Mouse (Mus musculus) G1E (cell line): ENCODE measurements around the gene Mcur1. TPM values are rescaled to one million over a fixed set of nuclear protein-coding genes. Genes with fewer than 3 reads are reported as not detected.
A peak's percentile ranks its signal among the peaks of the same experiment; 100 is the strongest.

Experiments
- ATAC-seq: 2 replicates; pipeline ENCODE4 v1.8.0; 2016; ENCODE audit warnings: mild to moderate bottlenecking; ENCODE audit not compliant: insufficient number of reproducible peaks, poor library complexity, low FRiP score, severe bottlenecking; ENCODE audit errors: extremely low read depth
- DNase-seq: peaks from one replicate; pipeline ENCODE4 v3.0.0; 2012; ENCODE audit warnings: low spot score
- H3K27me3 ChIP-seq: 2 replicates; pipeline ENCODE4 v1.6.1; 2012; ENCODE audit warnings: mild to moderate bottlenecking, low read length, inconsistent platforms; ENCODE audit not compliant: insufficient read depth
- H3K36me3 ChIP-seq: replicated peaks from 2 replicates; pipeline ENCODE3; 2012; ENCODE audit warnings: mild to moderate bottlenecking, inconsistent platforms
- H3K4me1 ChIP-seq: 2 replicates; pipeline ENCODE4 v1.6.1; 2012; ENCODE audit warnings: low read depth, low read length, inconsistent platforms, mixed read lengths; ENCODE audit not compliant: insufficient read depth
- H3K4me3 ChIP-seq: 2 replicates; pipeline ENCODE4 v1.5.1; 2012; ENCODE audit warnings: low read depth, mild to moderate bottlenecking, inconsistent platforms, low read length, moderate library complexity, mixed read lengths
- H3K9me3 ChIP-seq: replicated peaks from 2 replicates; pipeline ENCODE4 v1.6.1; 2012; ENCODE audit warnings: inconsistent platforms
- CTCF ChIP-seq: IDR thresholded peaks from 2 replicates; pipeline ENCODE4 v1.5.1; 2012; ENCODE audit warnings: low read depth, low read length, inconsistent platforms, mixed read lengths
- GATA1 ChIP-seq: IDR thresholded peaks from 2 replicates; pipeline ENCODE4 v1.6.1; 2012; ENCODE audit warnings: borderline replicate concordance, low read length, inconsistent platforms, mixed read lengths
- GATA2 ChIP-seq: IDR thresholded peaks from 2 replicates; pipeline ENCODE4 v1.6.1; 2012; ENCODE audit warnings: low read depth, low read length, inconsistent platforms, borderline replicate concordance
- POLR2AphosphoS5 ChIP-seq: IDR thresholded peaks from 2 replicates; pipeline ENCODE4 v1.6.1; 2012; ENCODE audit warnings: low read depth, low read length, inconsistent platforms; ENCODE audit not compliant: insufficient replicate concordance
- TAL1 ChIP-seq: conservative IDR thresholded peaks from 2 replicates; pipeline ENCODE4 v1.6.1; 2012; ENCODE audit warnings: low read depth, low read length, inconsistent platforms, mixed read lengths
- polyA plus RNA-seq: library from polyadenylated mRNA; stranded (reverse); fragments of >175 nt; gene quantifications from 2 replicates; pipeline ENCODE4 v1.2.3, GENCODE M21; 2012
- total RNA-seq, 2 experiments: library from RNA; stranded (forward) in 1 of 2; stranded (reverse) in 1 of 2; fragments of 200-1000 nt in 1 of 2; fragments of >200 nt in 1 of 2; fragmentation: Nextera tagmentation in 1 of 2; gene quantifications; 2 replicates each; pipeline ENCODE4 v1.2.3; 2014 to 2017

The Mcur1 gene
- total and polyA plus RNA-seq, 3 experiments, result 8.2 to 22.3 (median 14.8) TPM

DNA sequence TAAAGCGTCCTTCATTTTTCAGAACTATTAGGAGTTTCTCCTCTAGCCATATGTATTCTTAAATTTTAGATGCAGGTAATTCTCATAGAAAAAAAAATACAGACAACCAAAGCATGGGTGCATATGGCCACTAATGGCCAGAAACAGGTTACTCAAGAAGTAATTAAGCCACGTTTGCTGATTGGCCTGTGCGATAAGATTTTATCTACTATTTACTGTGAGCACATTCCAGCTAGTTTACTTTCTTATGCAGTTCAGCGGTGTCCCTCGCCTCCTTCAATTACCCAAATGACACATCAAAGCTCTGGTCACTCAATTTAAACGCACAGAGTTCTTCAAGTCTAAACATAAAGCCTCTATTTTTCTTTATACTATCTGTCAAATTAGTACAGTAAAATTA lies 1.0 kb downstream of the Mcur1 start:
- peaks cover 33% of the 10 kb centered on the region for H3K4me1 ChIP-seq
- peak overlapping the region; percentile 95 for H3K4me3 ChIP-seq
- peaks cover 31% of the 10 kb centered on the region for H3K36me3 ChIP-seq
- TF ChIP-seq GATA1, result no peak
- no peak for TF ChIP-seq CTCF
- no peak for TF ChIP-seq TAL1
- no peak for TF ChIP-seq GATA2
- TF ChIP-seq POLR2AphosphoS5, result no peak
- H3K27me3 ChIP-seq, result no peaks in the 10 kb centered on the region
- no peaks in the 10 kb centered on the region for H3K9me3 ChIP-seq
- ATAC-seq (no peak), DNase-seq (no peak)

GRCm38 (mm10) chr13:43558357-43558756 lies 1.6 kb downstream of the Mcur1 start:
- DNase-seq (no peak), ATAC-seq (no peak)
- no peaks in the 10 kb centered on the region for H3K9me3 ChIP-seq
- TF ChIP-seq POLR2AphosphoS5 (no peak), GATA2 (no peak), CTCF (no peak), GATA1 (no peak), TAL1 (no peak)
- no peaks in the 10 kb centered on the region for H3K27me3 ChIP-seq
- peaks cover 36% of the 10 kb centered on the region for H3K36me3 ChIP-seq
- H3K4me1 ChIP-seq, result peaks cover 33% of the 10 kb centered on the region
- H3K4me3 ChIP-seq, result peak overlapping the region; percentile 4; the same call in 1 of the 2 replicates

GRCm38 (mm10) chr13:43556913-43557542 lies 3.0 kb downstream of the Mcur1 start:
- DNase-seq, result no peak

DNA sequence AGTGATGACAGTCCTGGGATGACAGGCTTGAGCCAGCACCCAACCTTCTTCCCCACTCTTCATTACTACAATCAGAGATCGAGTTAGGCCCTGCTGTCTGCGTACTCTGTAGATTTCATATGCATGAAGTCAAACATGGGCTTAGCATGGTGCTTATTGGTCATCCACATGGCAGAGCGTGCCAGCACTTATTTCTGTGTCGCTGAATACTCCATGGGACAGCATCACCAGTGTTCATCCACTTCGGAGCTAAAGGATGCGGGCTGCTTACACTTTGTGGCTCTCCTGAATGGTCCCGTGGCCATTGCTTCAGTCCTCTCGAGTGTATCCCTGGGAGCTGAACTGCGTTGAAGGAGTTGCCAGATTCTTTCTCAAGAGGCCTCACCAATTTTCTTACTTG lies 4.7 kb downstream of the Mcur1 start:
- no peak for ATAC-seq
- no peaks in the 10 kb centered on the region for H3K27me3 ChIP-seq
- no peak for DNase-seq
- no peak for TF ChIP-seq GATA1
- no peak for TF ChIP-seq GATA2
- TF ChIP-seq CTCF, result no peak
- no peak for TF ChIP-seq POLR2AphosphoS5
- TF ChIP-seq TAL1, result no peak
- peaks cover 60% of the 10 kb centered on the region for H3K36me3 ChIP-seq
- H3K9me3 ChIP-seq, result no peaks in the 10 kb centered on the region
- no peak overlapping the region for H3K4me3 ChIP-seq
- peaks cover 21% of the 10 kb centered on the region for H3K4me1 ChIP-seq

More at GRCm38 (mm10) chr13:43556913-43557542, 3.0 kb downstream of the Mcur1 start:
- H3K36me3 ChIP-seq, result peaks cover 45% of the 10 kb centered on the region
- peaks cover 33% of the 10 kb centered on the region for H3K4me1 ChIP-seq
- no peak for ATAC-seq
- no peaks in the 10 kb centered on the region for H3K27me3 ChIP-seq
- H3K4me3 ChIP-seq, result no peak overlapping the region
- H3K9me3 ChIP-seq, result no peaks in the 10 kb centered on the region
- TF ChIP-seq CTCF (no peak), GATA1 (no peak), GATA2 (no peak), TAL1 (no peak), POLR2AphosphoS5 (no peak)

DNA sequence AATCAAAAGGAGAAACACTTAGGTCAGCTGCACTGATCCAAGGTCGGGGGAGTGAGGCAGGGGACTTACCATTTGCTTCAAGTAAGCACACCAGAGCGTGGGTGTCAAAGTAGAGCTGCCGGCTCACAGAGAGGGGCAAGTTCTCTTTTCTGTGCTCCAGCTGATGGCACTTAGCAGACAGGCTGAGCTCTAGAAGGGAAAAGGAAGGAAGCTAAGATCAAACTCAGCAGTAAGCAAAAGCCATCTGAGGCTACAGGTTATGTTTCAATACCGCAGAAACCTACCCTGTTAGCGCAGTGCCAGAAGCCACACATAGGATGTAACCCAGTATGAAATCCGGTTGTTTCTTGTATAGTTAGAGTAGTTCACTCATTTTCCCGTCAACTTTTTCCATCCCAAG lies 5.2 kb downstream of the Mcur1 start:
- peaks cover 20% of the 10 kb centered on the region for H3K4me1 ChIP-seq
- TF ChIP-seq GATA1 (no peak), TAL1 (no peak), CTCF (no peak), GATA2 (no peak), POLR2AphosphoS5 (no peak)
- ATAC-seq, result no peak
- H3K36me3 ChIP-seq, result peaks cover 64% of the 10 kb centered on the region
- no peaks in the 10 kb centered on the region for H3K27me3 ChIP-seq
- no peak for DNase-seq
- no peak overlapping the region for H3K4me3 ChIP-seq
- H3K9me3 ChIP-seq, result no peaks in the 10 kb centered on the region

- TF ChIP-seq GATA2, result no peak
- no peak for TF ChIP-seq TAL1
- TF ChIP-seq POLR2AphosphoS5, result no peak
- no peak for TF ChIP-seq GATA1
- TF ChIP-seq CTCF, result no peak
- Histone ChIP-seq H3K4me3 (no peak overlapping the region), H3K4me1 (peaks cover 6% of the 10 kb centered on the region; the same call in 1 of the 2 replicates), H3K9me3 (no peaks in the 10 kb centered on the region), H3K36me3 (peaks cover 80% of the 10 kb centered on the region), H3K27me3 (no peaks in the 10 kb centered on the region)
- ATAC-seq (no peak), DNase-seq (no peak)
These were observed 9.3 kb downstream of the Mcur1 start for GRCm38 (mm10) chr13:43550676-43551075.
